11 mouse cellular contexts compared by ENCODE assay signal in genomic region chr11:4497501-4498118, GRCm38 (mm10). TPM values are rescaled to one million over a fixed set of nuclear protein-coding genes. Genes with fewer than 3 reads are reported as not detected.
A peak's percentile ranks its signal among the peaks of the same experiment; 100 is the strongest.
DNase-seq lines count a peak whose midpoint lies in the region; ATAC-seq and TF ChIP-seq lines count a peak whose summit lies in the region.
"Had no signal": no experiment of that assay in that cellular context is flagged by ENCODE, and none has a peak within 500 bp of the region (broad histone marks: within the 10 kb centered on the region; RNA-seq: fewer than 3 reads in every experiment).

No protein-coding gene starts in this region.

- peak; percentile 24 for DNase-seq in kidney, adult 2 months
- DNase-seq in kidney, adult 11 months: no peak
- DNase-seq in 416B (ENCODE audit: low read depth): peak; percentile 61
- peak; percentile 86 for DNase-seq in R1 (ENCODE audit: low read depth, low spot score)
- DNase-seq in lung, postnatal 0 days (ENCODE audit: low spot score): peak; percentile 61
- no peak for DNase-seq in gastrocnemius, adult 18-20 months (ENCODE audit: low spot score)
- DNase-seq in embryo, embryonic 10 days (ENCODE audit: low spot score): no peak

- peak; percentile 89 for TF ChIP-seq EP300 in lung, postnatal 0 days (IDR thresholded peaks at IDR 0.05)

- TF ChIP-seq CTCF in kidney, adult 2 months (conservative IDR thresholded peaks at IDR 0.05; ENCODE audit: insufficient read depth, insufficient read length, low read depth, low read length): no peak
- no peak for TF ChIP-seq CTCF in lung, postnatal 0 days (IDR thresholded peaks at IDR 0.05)

- WGBS in kidney, adult 2 months: 53% methylated on average over 10 of the region's 10 CpGs
- WGBS in lung, postnatal 0 days: 74% methylated on average over 10 of the region's 10 CpGs

- H3K27ac ChIP-seq in kidney, adult 2 months (ENCODE audit: insufficient read depth, low read depth, low read length): no peak overlapping the region
- no peak overlapping the region for H3K27ac ChIP-seq in lung, postnatal 0 days (ENCODE audit: low read length)
- H3K27ac ChIP-seq: hindbrain, embryonic 14.5 days; liver, embryonic 14.5 days; midbrain, embryonic 12.5 days had no signal

- no peak overlapping the region for H3K4me3 ChIP-seq in kidney, adult 2 months (ENCODE audit: insufficient read depth, low read depth, low read length)
- H3K4me3 ChIP-seq in lung, postnatal 0 days (ENCODE audit: low read depth, low read length): no peak overlapping the region
- H3K4me3 ChIP-seq: midbrain, embryonic 12.5 days had no signal

- H3K9me3 ChIP-seq in lung, postnatal 0 days (ENCODE audit: low read length): no peaks in the 10 kb centered on the region
- H3K9me3 ChIP-seq: midbrain, embryonic 12.5 days had no signal

- H3K4me1 ChIP-seq in kidney, adult 2 months (ENCODE audit: control insufficient read depth, insufficient read depth, low read length): peaks cover 3% of the 10 kb centered on the region; the same call in 1 of the 2 replicates
- H3K4me1 ChIP-seq in lung, postnatal 0 days (ENCODE audit: insufficient read depth, low read depth, low read length): no peaks in the 10 kb centered on the region
- H3K4me1 ChIP-seq: midbrain, embryonic 12.5 days had no signal

- peaks cover 3% of the 10 kb centered on the region for H3K36me3 ChIP-seq in kidney, adult 2 months (ENCODE audit: control insufficient read depth, insufficient read depth, low read length)
- H3K36me3 ChIP-seq in lung, postnatal 0 days (ENCODE audit: insufficient read depth, low read length): peaks cover 22% of the 10 kb centered on the region; the same call in 1 of the 2 replicates

- H3K27me3 ChIP-seq in kidney, adult 2 months (replicated peaks; ENCODE audit: control insufficient read depth, insufficient read depth, low read length): no peaks in the 10 kb centered on the region
- H3K27me3 ChIP-seq in lung, postnatal 0 days (replicated peaks; ENCODE audit: insufficient read depth, low read length): no peaks in the 10 kb centered on the region
- H3K27me3 ChIP-seq: midbrain, embryonic 12.5 days had no signal

- H3K9ac ChIP-seq in lung, postnatal 0 days (replicated peaks; ENCODE audit: low read depth): no peak overlapping the region
- H3K9ac ChIP-seq: hindbrain, embryonic 14.5 days; liver, embryonic 14.5 days; midbrain, embryonic 12.5 days had no signal

- ATAC-seq in lung, postnatal 0 days: peak; percentile 76
- ATAC-seq in cerebellum, adult (ENCODE audit: insufficient number of reproducible peaks, low FRiP score, low TSS enrichment): no peak

- H3K4me2 ChIP-seq in lung, postnatal 0 days (replicated peaks; ENCODE audit: low read depth, low read length): no peak overlapping the region
- H3K4me2 ChIP-seq: hindbrain, embryonic 14.5 days; midbrain, embryonic 12.5 days had no signal

- no peak for TF ChIP-seq POLR2A in kidney, adult 2 months (IDR thresholded peaks at IDR 0.05; ENCODE audit: low read depth, low read length)

RNA-seq across cellular contexts. Expression of gene Hormad2, which starts 56.7 kb away (rescaled TPM):
- polyA plus RNA-seq in kidney, adult 2 months (2012; rRNA removed): not detected in 2 replicates
- polyA plus RNA-seq in lung, postnatal 0 days (2015; fragmentation: Nextera tagmentation; extraction: Ambion mirVana): 0.19 and 0.32 TPM in 2 replicates
- total RNA-seq in gastrocnemius, adult 18-20 months (2021): not detected
- polyA plus RNA-seq: midbrain, embryonic 12.5 days had no signal

Comparison
In these comparisons a context has a peak if more than half of its experiments do, and no peak if none do; other contexts are left out.
1. DNase-seq: peak in kidney, adult 2 months (single experiment), 416B (single experiment), R1 (single experiment) and lung, postnatal 0 days (single experiment); none in kidney, adult 11 months (single experiment), gastrocnemius, adult 18-20 months (single experiment) and embryo, embryonic 10 days (single experiment).